ENCODE assay signal across 34 mouse cellular contexts in genomic region chr1:51820520-51820919, GRCm38 (mm10).
A peak's percentile ranks its signal among the peaks of the same experiment; 100 is the strongest.
DNase-seq lines count a peak whose midpoint lies in the region; ATAC-seq and TF ChIP-seq lines count a peak whose summit lies in the region.
"Had no signal": no experiment of that assay in that cellular context is flagged by ENCODE, and none has a peak within 500 bp of the region (broad histone marks: within the 10 kb centered on the region; RNA-seq: fewer than 3 reads in every experiment).

No protein-coding gene starts in this region.

- peak overlapping the region; percentile 30; the same call in 1 of the 2 replicates for H3K27ac ChIP-seq in lung, embryonic 14.5 days (ENCODE audit: low read depth)
- H3K27ac ChIP-seq in embryonic fibroblast, embryonic 13.5 days (ENCODE audit: insufficient read depth, low read length) = peak overlapping the region; percentile 99; the same call in 1 of the 2 replicates
- no peak overlapping the region for H3K27ac ChIP-seq in midbrain, embryonic 15.5 days
- H3K27ac ChIP-seq: embryonic facial prominence, embryonic 12.5 days; forebrain, embryonic 12.5 days; hindbrain, embryonic 14.5 days; kidney, embryonic 15.5 days; limb, embryonic 12.5 days; midbrain, embryonic 13.5 days; neural tube, embryonic 15.5 days; stomach, embryonic 15.5 days had no signal

- no peak overlapping the region for H3K4me2 ChIP-seq in lung, embryonic 14.5 days
- no peak overlapping the region for H3K4me2 ChIP-seq in midbrain, embryonic 15.5 days
- H3K4me2 ChIP-seq: embryonic facial prominence, embryonic 12.5 days; forebrain, embryonic 12.5 days; heart, embryonic 11.5 days; hindbrain, embryonic 14.5 days; kidney, embryonic 15.5 days; limb, embryonic 12.5 days; liver, embryonic 11.5 days; midbrain, embryonic 13.5 days; neural tube, embryonic 15.5 days; stomach, embryonic 15.5 days had no signal

- 85% methylated on average over 6 of the region's 6 CpGs for WGBS in lung, embryonic 14.5 days
- 96% methylated on average over 6 of the region's 6 CpGs for WGBS in midbrain, embryonic 15.5 days

- DNase-seq in lung, embryonic 14.5 days = no peak
- no peak for DNase-seq in lung, postnatal 36 days
- peak; percentile 60 for DNase-seq in telencephalon, adult 2 months (ENCODE audit: low read depth, low spot score)
- no peak for DNase-seq in kidney, postnatal 14 days
- DNase-seq: adrenal gland, adult 2 months; adrenal gland, postnatal 36 days; B cell, adult 2 months; cerebellum, adult 2 months; cerebellum, postnatal 14 days; gastrocnemius, postnatal 25 days; heart, adult 18-20 months; heart, postnatal 4 days; kidney, adult 18-20 months; kidney, postnatal 36 days; layer of hippocampus, postnatal 36 days; lung, postnatal 4 days; retina, postnatal 1 day; right cerebral cortex, postnatal 14 days; thymus, adult 2 months; thymus, postnatal 4 days had no signal

- H3K27me3 ChIP-seq in lung, embryonic 14.5 days (ENCODE audit: insufficient read depth, low read length) = no peaks in the 10 kb centered on the region
- no peaks in the 10 kb centered on the region for H3K27me3 ChIP-seq in midbrain, embryonic 15.5 days (replicated peaks)
- H3K27me3 ChIP-seq: embryonic facial prominence, embryonic 12.5 days; forebrain, embryonic 12.5 days; kidney, embryonic 15.5 days; limb, embryonic 12.5 days; midbrain, embryonic 13.5 days; neural tube, embryonic 15.5 days; Patski; stomach, embryonic 15.5 days had no signal

- H3K4me1 ChIP-seq in lung, embryonic 14.5 days (ENCODE audit: insufficient read depth) = peaks cover 21% of the 10 kb centered on the region
- peaks cover 21% of the 10 kb centered on the region for H3K4me1 ChIP-seq in embryonic fibroblast, embryonic 13.5 days (ENCODE audit: control insufficient read depth, insufficient read depth, low read length)
- peaks cover 3% of the 10 kb centered on the region; the same call in 1 of the 2 replicates for H3K4me1 ChIP-seq in midbrain, embryonic 15.5 days

- TF ChIP-seq POLR2A in embryonic fibroblast, embryonic 13.5 days (IDR thresholded peaks at IDR 0.05; ENCODE audit: low read depth, low read length) = no peak

- H3K9ac ChIP-seq in lung, embryonic 14.5 days = no peak overlapping the region
- no peak overlapping the region for H3K9ac ChIP-seq in midbrain, embryonic 15.5 days
- H3K9ac ChIP-seq: embryonic facial prominence, embryonic 12.5 days; forebrain, embryonic 12.5 days; hindbrain, embryonic 14.5 days; kidney, embryonic 15.5 days; limb, embryonic 12.5 days; midbrain, embryonic 13.5 days; neural tube, embryonic 15.5 days; stomach, embryonic 15.5 days had no signal

- H3K36me3 ChIP-seq in lung, embryonic 14.5 days (ENCODE audit: insufficient read depth) = peaks cover 5% of the 10 kb centered on the region; the same call in 1 of the 2 replicates
- H3K36me3 ChIP-seq in midbrain, embryonic 15.5 days (replicated peaks) = no peaks in the 10 kb centered on the region
- H3K36me3 ChIP-seq: forebrain, embryonic 12.5 days; midbrain, embryonic 13.5 days; neural tube, embryonic 15.5 days had no signal

- no peak for TF ChIP-seq CTCF in lung, embryonic 14.5 days (IDR thresholded peaks at IDR 0.05; ENCODE audit: low read depth)
- TF ChIP-seq CTCF in embryonic fibroblast, embryonic 13.5 days (IDR thresholded peaks at IDR 0.05; ENCODE audit: borderline replicate concordance, insufficient read depth, low read length) = no peak

- no peak overlapping the region for H3K4me3 ChIP-seq in lung, embryonic 14.5 days (ENCODE audit: low read depth, low read length)
- no peak overlapping the region for H3K4me3 ChIP-seq in embryonic fibroblast, embryonic 13.5 days (ENCODE audit: insufficient read depth, low read length)
- no peak overlapping the region for H3K4me3 ChIP-seq in midbrain, embryonic 15.5 days
- H3K4me3 ChIP-seq: embryonic facial prominence, embryonic 12.5 days; forebrain, embryonic 12.5 days; kidney, embryonic 15.5 days; limb, embryonic 12.5 days; midbrain, embryonic 13.5 days; neural tube, embryonic 15.5 days; stomach, embryonic 15.5 days had no signal

- H3K9me3 ChIP-seq in lung, embryonic 14.5 days (ENCODE audit: low read depth, low read length) = no peaks in the 10 kb centered on the region
- no peaks in the 10 kb centered on the region for H3K9me3 ChIP-seq in midbrain, embryonic 15.5 days
- H3K9me3 ChIP-seq: embryonic facial prominence, embryonic 12.5 days; forebrain, embryonic 12.5 days; kidney, embryonic 15.5 days; limb, embryonic 12.5 days; midbrain, embryonic 13.5 days; neural tube, embryonic 15.5 days; stomach, embryonic 15.5 days had no signal

- ATAC-seq in lung, embryonic 14.5 days (ENCODE audit: insufficient read depth) = no peak
- peak; percentile 49 for ATAC-seq in activated CD4-positive, CD25-positive, alpha-beta regulatory T cell, adult 4 months
- no peak for ATAC-seq in midbrain, embryonic 15.5 days (replicated peaks)
- ATAC-seq: midbrain, embryonic 13.5 days; Patski had no signal
